Mouse (Mus musculus) ES-Bruce4 (cell line): ENCODE results near the gene Tent4b.

ENCODE experiments used
- CTCF ChIP-seq: IDR thresholded peaks from one replicate; pipeline ENCODE4 v1.8.1; 2011; ENCODE audit warnings: low read depth, low read length
- EP300 ChIP-seq: IDR thresholded peaks from 2 replicates; pipeline ENCODE4 v1.6.1; 2011; ENCODE audit warnings: low read depth, low read length; ENCODE audit not compliant: insufficient read depth

DNA sequence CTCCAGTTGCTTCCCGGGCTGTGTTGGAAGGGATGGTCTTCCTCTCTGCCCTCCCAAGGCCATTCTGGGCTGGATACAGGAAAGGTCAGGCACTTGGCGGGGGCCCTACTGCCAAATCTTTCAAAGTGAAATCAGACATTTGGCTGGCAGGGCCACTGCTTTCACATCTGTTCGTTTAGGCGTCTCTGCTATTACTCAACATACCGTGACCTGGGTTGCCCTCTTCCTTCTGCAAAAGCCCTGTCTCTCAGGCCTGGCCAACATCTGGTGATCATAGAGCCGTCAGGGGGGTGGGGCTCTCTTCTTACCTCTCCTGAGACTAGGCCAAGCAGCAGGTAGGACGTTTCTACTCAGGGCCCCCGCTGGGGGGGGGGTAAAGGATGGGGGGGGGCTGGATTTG, 83.7 kb downstream of the Tent4b start:
- TF ChIP-seq CTCF: no peak
- TF ChIP-seq EP300: no peak
